Mouse (Mus musculus) spleen, adult 2 months (tissue): ENCODE measurements at regions not wholly inside any gene's neighbourhood (a gene's known extent, or its start where the extent isn't known, plus 50 kb on each side); places are given as distances from the start of the nearest gene placed in this dataset.

Experiments used
- DNase-seq, 2 experiments: peaks; one replicate each; pipeline versions ENCODE4 v3.0.0 to v3.0.0-alpha.2; 2012 to 2021; ENCODE audit warnings: low spot score in 2 of 2, low read depth in 1 of 2
- H3K27ac ChIP-seq: fragments of 200-500 bp; 2 replicates; pipeline ENCODE4 v1.5.1; 2012; ENCODE audit warnings: low read length, inconsistent platforms; ENCODE audit not compliant: insufficient read depth
- H3K27me3 ChIP-seq: fragments of 200-500 bp; 2 replicates; pipeline ENCODE4 v1.6.1; 2012; ENCODE audit warnings: mild to moderate bottlenecking, moderate library complexity, low read length, inconsistent platforms; ENCODE audit not compliant: control insufficient read depth, insufficient read depth
- H3K36me3 ChIP-seq: fragments of 200-500 bp; 2 replicates; pipeline ENCODE4 v1.6.1; 2012; ENCODE audit warnings: mild to moderate bottlenecking, low read length, inconsistent platforms; ENCODE audit not compliant: control insufficient read depth, insufficient read depth
- H3K4me1 ChIP-seq: fragments of 200-500 bp; 2 replicates; pipeline ENCODE4 v1.6.1; 2011; ENCODE audit warnings: inconsistent platforms; ENCODE audit not compliant: control insufficient read depth, insufficient read depth, insufficient read length
- H3K4me3 ChIP-seq: fragments of 200-500 bp; 2 replicates; pipeline ENCODE4 v1.5.1; 2011; ENCODE audit warnings: mild to moderate bottlenecking, inconsistent platforms; ENCODE audit not compliant: insufficient read depth, insufficient read length; ENCODE audit errors: extremely low read depth
- CTCF ChIP-seq: fragments of 200-500 bp; IDR thresholded peaks from 2 replicates; pipeline ENCODE4 v1.5.1; 2011; ENCODE audit warnings: mild to moderate bottlenecking, inconsistent platforms; ENCODE audit not compliant: insufficient read depth, insufficient read length, insufficient replicate concordance; ENCODE audit errors: extremely low read depth
- POLR2A ChIP-seq: fragments of 200-500 bp; IDR thresholded peaks from 2 replicates; pipeline ENCODE4 v1.6.1; 2011; ENCODE audit warnings: low read depth, low read length, inconsistent platforms
- WGBS: fragments of 180-500 bp; shearing (Covaris S2); methylation state at CpG from one replicate; pipeline ENCODE4 v1.1.7; 2018; 5-methylcytosine and 5-hydroxymethylcytosine counted together

DNA sequence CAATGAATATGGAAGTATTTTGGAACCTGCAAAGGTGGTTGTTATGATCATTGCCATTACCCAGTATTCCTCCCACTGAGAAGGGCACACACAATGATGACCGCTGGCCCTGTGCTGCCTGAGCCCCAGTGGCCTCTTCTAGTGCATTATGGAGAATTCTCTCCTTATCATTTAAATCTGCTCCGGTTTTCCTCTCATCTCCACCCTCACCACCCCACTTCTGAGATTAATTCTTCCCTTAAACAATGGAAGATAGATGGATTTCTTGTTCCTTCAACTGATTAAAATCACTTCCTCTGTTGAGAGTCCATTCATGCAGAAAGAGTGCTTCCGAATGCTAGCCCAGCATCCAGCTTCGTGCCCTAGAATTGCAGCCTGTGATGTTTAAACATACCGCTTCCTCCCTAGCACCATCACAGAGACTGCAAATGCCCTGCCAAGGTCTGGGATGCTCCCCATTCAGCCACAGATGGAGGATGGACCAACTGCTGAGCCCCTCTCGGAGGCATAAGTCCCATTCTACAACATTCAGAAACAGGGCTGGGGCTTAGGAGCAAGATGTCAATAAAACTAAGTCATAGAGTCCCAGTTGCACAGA, 155.4 kb upstream of the Wscd1 start:
- no peak for DNase-seq
- WGBS, result 72% methylated on average over 6 of the region's 6 CpGs
- H3K4me1 ChIP-seq, result no peaks in the 10 kb centered on the region
- H3K36me3 ChIP-seq, result no peaks in the 10 kb centered on the region
- H3K27me3 ChIP-seq, result no peaks in the 10 kb centered on the region
- H3K4me3 ChIP-seq, result no peak overlapping the region
- TF ChIP-seq CTCF (no peak), POLR2A (no peak)
- H3K27ac ChIP-seq, result no peak overlapping the region

DNA sequence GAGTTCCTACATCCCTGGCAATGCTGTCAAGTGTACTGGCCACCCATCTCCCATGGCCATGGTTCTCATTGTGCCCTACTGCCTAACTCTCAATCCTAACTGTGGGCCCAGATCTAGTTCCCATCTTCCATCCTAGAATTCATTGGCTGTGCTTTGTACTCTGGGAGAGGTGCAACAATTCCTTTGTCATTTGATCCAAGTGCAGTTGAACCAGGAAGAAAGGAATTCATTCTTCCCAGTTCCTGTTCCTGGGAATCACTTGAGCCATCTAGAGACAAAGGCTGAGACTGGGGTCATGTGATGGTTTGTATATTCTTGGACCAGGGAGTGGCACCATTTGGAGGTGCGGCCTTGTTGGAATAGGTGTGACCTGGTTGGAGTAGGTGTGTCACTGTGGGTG, 152.0 kb upstream of the Wscd1 start:
- DNase-seq, result no peak
- WGBS, result 78% methylated on average over 1 of the region's 1 CpGs
- no peaks in the 10 kb centered on the region for H3K36me3 ChIP-seq

DNA sequence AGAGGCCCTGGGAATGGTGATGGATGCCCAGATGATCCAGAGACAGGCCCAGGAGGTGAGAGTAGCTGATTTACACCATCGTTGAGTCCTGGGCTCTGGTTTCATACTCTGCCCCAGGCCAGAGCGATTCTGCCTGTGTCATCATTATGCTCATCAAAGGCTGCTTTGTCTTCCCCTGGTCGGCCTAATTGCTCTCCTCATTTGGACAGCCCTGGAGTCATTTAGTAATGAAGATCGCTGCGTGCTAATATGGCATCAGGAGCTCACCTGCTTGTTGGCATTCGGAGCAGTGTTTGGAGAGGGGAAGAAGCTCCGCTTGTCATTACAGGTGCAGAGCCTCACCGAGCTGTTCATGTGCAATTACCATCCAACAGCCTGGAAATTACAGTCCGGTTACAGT, 138.9 kb upstream of the Wscd1 start:
- no peak for DNase-seq
- Histone ChIP-seq H3K27me3 (no peaks in the 10 kb centered on the region), H3K36me3 (no peaks in the 10 kb centered on the region), H3K4me3 (no peak overlapping the region), H3K4me1 (no peaks in the 10 kb centered on the region), H3K27ac (no peak overlapping the region)
- WGBS, result 82% methylated on average over 9 of the region's 9 CpGs
- TF ChIP-seq CTCF (no peak), POLR2A (no peak)

More for the DNA sequence above, 152.0 kb upstream of the Wscd1 start:
- Histone ChIP-seq H3K27me3 (no peaks in the 10 kb centered on the region), H3K27ac (no peak overlapping the region), H3K4me1 (no peaks in the 10 kb centered on the region), H3K4me3 (no peak overlapping the region)
- TF ChIP-seq CTCF (no peak), POLR2A (no peak)

DNA sequence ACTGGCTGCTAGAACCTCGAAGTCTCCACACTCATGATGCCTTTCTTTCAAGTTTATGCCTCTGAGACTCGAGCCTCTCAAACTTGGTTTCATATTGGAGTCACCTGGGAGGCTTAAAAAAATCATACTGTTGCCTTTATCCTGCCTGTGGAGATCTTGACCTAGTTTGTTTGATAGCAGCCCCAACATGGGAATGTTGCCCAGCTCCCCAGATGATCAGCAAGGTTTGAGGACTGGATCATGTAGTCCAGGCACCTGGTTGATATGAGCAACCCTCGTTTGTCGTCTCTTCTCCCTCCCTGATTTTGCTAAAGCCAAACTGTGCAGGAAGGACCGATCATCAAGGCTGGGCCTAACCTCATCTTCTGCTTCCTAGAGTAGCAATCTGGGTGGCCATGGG, 134.2 kb upstream of the Wscd1 start:
- no peak overlapping the region for H3K27ac ChIP-seq
- H3K4me1 ChIP-seq, result no peaks in the 10 kb centered on the region
- no peaks in the 10 kb centered on the region for H3K27me3 ChIP-seq
- no peak for DNase-seq
- 68% methylated on average over 5 of the region's 5 CpGs for WGBS
- no peak overlapping the region for H3K4me3 ChIP-seq
- TF ChIP-seq CTCF, result no peak
- no peak for TF ChIP-seq POLR2A
- H3K36me3 ChIP-seq, result no peaks in the 10 kb centered on the region

DNA sequence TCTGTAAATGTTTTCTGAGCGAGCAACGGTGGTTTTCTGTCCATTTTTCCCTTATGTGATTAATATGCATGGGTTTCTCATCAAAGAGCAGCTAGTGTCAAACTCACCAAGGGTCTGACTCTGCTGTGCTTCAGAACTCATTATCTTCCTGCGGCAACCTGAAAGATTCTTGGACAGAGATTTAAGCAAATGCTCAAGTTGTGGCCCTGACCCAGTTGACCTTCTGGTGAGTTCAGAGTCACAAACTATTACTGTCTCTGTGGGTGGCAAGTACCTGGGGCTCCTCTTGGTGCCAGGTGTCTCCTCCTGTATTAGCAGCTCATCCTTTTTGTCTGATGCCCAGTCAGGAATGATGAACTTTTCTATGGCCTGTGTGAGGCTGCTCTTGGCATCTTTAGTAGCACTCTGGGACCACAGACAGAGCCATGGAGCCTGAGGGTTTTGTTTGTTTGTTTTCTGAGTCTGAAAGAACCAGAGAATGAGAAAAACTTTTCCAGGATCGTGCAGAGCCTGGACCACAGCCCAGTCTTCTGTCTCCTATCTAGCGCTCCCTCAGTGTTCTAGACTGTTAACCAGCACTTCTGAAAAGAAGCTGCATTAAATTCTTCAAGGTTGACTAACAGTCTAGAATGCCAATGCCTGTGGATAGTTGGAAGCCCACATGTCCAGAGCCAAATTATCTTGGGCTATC, 124.1 kb upstream of the Wscd1 start:
- Histone ChIP-seq H3K36me3 (no peaks in the 10 kb centered on the region), H3K27ac (no peak overlapping the region), H3K4me3 (no peak overlapping the region), H3K4me1 (no peaks in the 10 kb centered on the region), H3K27me3 (no peaks in the 10 kb centered on the region)
- no peak for TF ChIP-seq POLR2A
- TF ChIP-seq CTCF, result no peak
- no peak for DNase-seq
- WGBS, result 82% methylated on average over 5 of the region's 5 CpGs

DNA sequence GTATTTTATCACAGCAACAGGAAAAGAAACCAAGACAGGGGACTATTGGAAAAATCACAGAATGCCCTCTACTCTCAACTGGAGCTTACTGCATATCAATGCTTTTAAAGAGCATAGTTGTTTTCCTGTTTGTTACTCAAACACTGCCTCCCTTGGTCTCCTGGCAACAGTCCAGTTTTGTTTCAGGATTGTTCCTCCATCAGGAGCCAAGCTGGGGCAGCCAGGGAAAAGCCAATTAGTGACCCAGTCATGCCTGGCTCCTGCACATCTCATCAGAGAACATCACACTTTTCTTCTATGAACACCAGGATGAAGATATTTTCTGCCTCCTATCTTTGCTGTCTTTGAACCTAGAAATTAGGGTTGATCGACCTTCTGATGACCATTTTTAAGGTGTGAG, 113.6 kb upstream of the Wscd1 start:
- DNase-seq, result no peak
- Histone ChIP-seq H3K4me1 (no peaks in the 10 kb centered on the region), H3K36me3 (no peaks in the 10 kb centered on the region), H3K27ac (no peak overlapping the region), H3K27me3 (no peaks in the 10 kb centered on the region), H3K4me3 (no peak overlapping the region)
- 75% methylated on average over 1 of the region's 1 CpGs for WGBS
- TF ChIP-seq POLR2A (no peak), CTCF (no peak)

DNA sequence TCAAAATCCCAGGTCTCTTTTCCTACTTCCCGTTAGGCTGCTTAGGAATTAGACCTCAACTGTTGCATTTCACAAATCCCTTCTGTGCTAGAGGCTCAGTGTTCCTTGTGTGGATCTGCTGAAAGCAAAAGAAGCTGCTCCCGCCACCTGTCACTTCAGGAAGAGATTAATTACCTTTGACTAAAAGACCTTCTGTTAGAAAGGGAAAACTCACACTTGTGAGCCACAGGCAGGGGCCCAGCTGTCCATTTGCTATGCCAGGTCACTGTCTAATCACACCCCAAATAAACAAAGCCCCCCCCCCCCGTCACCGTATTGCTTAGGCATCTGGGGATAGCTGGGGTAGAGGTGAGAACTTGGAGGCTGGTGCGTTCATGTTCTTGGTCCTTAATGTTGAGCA, 112.9 kb upstream of the Wscd1 start:
- WGBS, result 46% methylated on average over 5 of the region's 5 CpGs
- H3K36me3 ChIP-seq, result no peaks in the 10 kb centered on the region
- no peak overlapping the region for H3K4me3 ChIP-seq
- H3K4me1 ChIP-seq, result no peaks in the 10 kb centered on the region
- DNase-seq, result no peak
- TF ChIP-seq CTCF, result no peak
- no peak for TF ChIP-seq POLR2A
- no peak overlapping the region for H3K27ac ChIP-seq
- no peaks in the 10 kb centered on the region for H3K27me3 ChIP-seq
